Mouse (Mus musculus) frontal cortex, adult (tissue): ENCODE results near the gene Gng12.
"Not testable (repeated sequence)": the region's sequence is repeated elsewhere in the genome, so short reads cannot be mapped to it uniquely, and the experiment has no call there.

ENCODE experiments used
- ATAC-seq: cut with Nextera tagmentation; 2 replicates; pipeline ENCODE4 v1.9.2; 2017; ENCODE audit warnings: mild to moderate bottlenecking, moderate library complexity, mixed read lengths; ENCODE audit not compliant: low TSS enrichment

The Gng12 gene

DNA sequence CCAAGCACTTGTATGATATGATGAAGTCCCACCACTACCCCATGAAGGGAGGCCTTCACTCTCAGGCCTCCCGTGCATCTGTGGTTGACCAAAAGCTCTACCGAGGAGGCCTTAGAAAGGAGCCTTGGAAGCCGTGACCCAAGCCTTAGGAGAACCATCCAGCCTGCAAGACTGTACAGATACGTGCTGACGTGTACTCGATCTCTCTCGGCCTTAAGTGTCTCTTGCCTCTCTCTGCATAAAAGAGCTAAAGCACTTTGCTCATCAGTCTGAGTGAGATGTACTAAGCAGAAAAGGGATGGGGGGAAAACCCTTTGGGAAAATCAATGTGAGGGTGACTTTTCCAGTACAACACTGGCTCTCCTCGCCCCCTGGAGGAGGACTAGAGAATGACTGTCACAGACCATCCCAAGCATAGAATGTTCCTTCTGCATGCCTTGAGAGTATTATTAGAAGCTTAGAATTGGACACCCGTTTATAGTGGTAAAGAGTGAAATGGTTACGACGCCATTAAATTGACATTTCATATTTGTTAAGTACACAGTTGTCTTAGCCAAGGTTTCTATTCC, 59.0 kb downstream of the Gng12 start:
- ATAC-seq, result peak; percentile 55

GRCm38 (mm10) chr6:66958466-66959235, 62.5 kb downstream of the Gng12 start:
- no peak for ATAC-seq

- peak; percentile 87 for ATAC-seq
Observed at GRCm38 (mm10) chr6:66962582-66963043, 66.4 kb downstream of the Gng12 start.

GRCm38 (mm10) chr6:66963068-66963467, 66.9 kb downstream of the Gng12 start:
- no peak for ATAC-seq

DNA sequence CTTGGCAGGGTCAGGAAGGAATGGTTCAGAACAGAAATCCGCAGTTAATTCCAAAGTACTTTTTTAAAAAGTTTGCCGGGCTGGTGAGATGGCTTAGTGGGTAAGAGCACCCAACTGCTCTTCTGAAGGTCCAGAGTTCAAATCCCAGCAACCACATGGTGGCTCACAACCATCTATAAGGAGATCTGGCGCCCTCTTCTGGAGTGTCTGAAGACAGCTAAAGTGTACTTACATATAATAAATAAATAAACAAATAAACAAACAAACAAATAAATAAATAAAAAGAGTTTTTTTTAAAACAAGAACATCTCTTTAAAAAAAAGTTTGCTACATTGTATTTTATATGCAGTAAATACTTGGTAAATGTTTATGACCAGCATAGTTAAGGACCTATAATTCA, 67.5 kb downstream of the Gng12 start:
- ATAC-seq, result not testable (repeated sequence)

GRCm38 (mm10) chr6:66964222-66964621, 68.0 kb downstream of the Gng12 start:
- ATAC-seq, result peak; percentile 13; the same call in 1 of the 2 replicates

- no peak for ATAC-seq
Observed at GRCm38 (mm10) chr6:66965203-66965602, 69.0 kb downstream of the Gng12 start.

DNA sequence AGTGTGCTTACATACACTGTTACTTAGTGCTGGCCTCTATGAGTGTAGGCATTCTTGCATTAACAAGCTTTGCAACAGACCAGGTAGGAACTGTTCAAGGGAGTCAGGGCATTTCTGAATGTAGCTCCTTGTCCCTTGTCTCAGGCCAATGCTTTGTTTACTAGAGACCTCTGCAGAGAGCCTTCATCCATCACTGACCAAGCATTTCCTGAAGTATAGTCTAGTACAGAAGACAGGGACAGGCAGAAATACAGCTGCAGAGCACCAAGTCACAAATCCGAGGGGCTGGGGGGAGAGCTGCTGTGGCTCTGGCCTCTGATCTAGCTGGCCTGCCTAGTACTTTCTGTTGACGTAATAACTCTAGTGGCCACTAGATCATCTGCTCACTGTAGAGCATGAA, 71.6 kb downstream of the Gng12 start:
- no peak for ATAC-seq

- ATAC-seq, result no peak
Observed at GRCm38 (mm10) chr6:66969446-66969845, 73.2 kb downstream of the Gng12 start.

DNA sequence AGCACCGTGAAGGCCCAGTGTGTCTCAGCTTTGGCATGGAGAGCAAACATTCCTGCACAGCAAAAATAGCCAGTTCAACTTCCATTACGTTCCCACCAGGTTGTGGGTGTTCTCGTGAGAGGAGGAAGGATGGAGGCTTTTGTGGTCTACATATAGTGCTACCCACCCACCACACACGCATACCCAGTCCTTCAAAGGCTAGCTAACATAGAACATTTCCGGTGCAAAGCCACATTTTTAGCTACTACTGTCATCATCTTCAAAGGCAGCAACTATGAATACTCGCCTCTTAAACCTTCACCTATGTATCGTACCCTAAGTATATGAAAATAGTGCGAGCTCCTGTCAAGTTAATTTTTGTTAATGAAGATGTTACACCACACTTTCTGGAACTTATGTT, 76.1 kb downstream of the Gng12 start:
- peak; percentile 22; the same call in 1 of the 2 replicates for ATAC-seq

- no peak for ATAC-seq
Observed at GRCm38 (mm10) chr6:66973180-66973579, 77.0 kb downstream of the Gng12 start.

GRCm38 (mm10) chr6:66975522-66975921, 79.3 kb downstream of the Gng12 start:
- no peak for ATAC-seq

DNA sequence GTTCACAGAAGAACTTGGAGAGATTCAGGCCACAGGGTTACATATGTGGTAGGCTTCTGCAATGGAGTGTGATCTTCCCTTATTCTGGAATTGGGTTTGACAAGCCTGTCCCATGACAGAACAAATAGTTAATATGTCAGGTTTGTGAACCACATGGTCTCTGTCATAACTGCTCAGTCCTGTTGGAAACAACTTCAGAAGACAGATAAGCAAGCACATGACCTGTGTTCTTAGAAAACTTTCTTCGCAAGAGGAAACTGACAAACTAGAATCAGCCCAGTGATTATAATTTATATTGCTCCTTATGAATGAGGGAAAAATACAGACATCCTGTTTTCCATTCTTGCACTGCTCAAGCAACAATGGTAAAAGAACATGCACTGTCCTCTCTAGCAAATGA, 83.0 kb downstream of the Gng12 start:
- no peak for ATAC-seq

DNA sequence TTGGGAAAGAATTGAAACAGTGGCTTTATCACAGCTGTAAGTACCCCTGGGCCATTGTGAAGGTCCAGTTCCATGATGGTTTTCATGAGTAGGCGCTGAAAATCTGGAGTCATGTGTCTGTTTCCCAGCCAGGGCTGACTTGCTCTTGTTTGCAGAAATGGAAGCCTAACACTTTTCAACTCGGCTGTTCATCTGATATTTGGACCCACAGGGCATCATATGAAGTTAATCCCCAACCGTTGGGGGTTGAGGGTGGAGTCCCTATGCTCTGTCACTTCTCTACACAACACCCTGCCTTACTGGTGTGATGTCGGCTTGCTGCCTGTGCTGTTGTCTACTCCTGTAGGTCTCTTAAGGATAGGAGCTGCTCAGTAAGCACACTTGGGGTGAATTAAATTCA, 83.8 kb downstream of the Gng12 start:
- ATAC-seq, result no peak

- no peak for ATAC-seq
Observed at GRCm38 (mm10) chr6:66981366-66981765, 85.2 kb downstream of the Gng12 start.

DNA sequence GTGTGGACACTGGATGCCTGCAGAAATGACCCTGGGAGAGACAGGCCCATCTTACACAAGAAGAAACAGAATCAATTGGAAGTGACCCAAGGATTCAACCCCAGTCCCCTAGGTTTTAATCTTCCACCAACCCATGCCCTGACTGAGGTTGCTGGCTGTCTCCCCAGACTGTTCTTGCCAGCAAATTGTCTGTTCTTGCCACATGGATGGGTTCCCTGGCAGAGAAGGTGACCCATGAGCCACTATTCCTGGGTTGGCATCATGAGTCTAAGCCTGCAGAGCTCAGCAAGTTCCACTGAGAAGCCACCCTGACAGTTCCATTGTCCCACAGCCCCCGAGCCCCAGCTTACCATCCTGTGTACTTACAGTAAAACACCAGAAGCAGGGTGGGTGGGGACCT, 85.7 kb downstream of the Gng12 start:
- ATAC-seq, result peak; percentile 38; the same call in 1 of the 2 replicates

GRCm38 (mm10) chr6:66984079-66984478, 87.9 kb downstream of the Gng12 start:
- ATAC-seq, result no peak

DNA sequence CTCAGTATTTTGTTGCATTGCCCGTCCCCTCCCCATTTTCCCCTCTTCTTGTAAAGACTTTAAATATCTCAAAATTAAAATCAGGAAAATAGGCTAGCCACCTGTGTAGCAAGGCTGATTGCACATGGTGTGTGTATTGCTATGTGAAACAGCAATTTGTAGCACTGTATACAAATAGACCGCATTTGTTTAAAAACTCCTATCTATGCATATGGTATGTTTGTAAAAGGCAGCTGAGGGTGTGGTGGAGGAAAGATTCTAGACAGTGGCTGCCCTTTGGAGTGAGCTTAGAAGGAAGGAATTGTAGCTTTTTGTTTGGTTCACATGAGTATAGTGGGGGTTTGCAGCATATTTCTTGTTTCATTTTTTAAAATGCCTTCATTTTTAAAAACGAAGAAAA, 88.5 kb downstream of the Gng12 start:
- no peak for ATAC-seq

- no peak for ATAC-seq
Observed at GRCm38 (mm10) chr6:66985500-66985899, 89.3 kb downstream of the Gng12 start.

DNA sequence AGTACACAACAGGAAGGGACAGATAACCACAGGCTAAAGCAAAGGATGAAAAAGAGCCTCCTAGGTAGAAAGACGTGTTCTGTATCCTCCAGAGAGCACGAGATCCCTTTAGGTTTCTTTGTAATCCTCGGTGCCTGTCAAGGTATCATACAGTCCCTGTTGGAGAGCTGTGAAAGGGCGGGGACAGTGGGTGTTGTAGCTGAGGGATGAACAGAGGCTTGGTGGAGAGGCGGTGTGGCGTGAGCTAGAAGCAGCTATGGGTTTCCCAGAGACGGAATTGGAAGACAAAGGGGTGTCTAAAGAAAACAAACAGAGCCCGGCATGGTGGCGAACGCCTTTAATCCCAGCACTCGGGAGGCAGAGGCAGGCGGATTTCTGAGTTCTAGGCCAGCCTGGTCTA, 89.9 kb downstream of the Gng12 start:
- no peak; the same call in 1 of the 2 replicates for ATAC-seq

DNA sequence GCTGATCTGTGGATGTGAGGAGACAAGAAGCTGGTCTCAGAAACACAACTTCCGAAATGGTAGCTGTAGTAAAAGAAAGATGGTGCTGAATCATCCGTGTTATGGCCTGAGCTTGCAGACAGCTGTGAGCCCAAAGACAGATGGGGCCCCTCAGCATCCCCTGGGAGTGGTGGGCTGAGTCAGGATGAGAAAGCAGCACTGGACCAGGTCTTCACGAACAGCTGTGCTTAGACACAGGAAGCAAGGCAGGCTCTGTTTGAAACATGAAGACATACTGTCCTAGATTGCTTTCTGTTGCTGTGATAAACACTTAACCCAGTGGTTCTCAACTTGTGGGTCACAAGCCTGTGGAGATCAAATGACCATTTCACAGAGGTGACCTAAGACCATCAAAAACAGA, 91.4 kb downstream of the Gng12 start:
- ATAC-seq, result no peak

GRCm38 (mm10) chr6:66988363-66988762, 92.2 kb downstream of the Gng12 start:
- no peak for ATAC-seq

- no peak for ATAC-seq
Observed at GRCm38 (mm10) chr6:66989037-66989436, 92.8 kb downstream of the Gng12 start.
